Mouse (Mus musculus) T-helper 2 cell (primary cell): ENCODE results near the gene Mreg.
"Not testable (repeated sequence)": the region's sequence is repeated elsewhere in the genome, so short reads cannot be mapped to it uniquely, and the experiment has no call there.

Experiments
- in situ Hi-C: fragments of 300-600 bp; cut with MboI, MseI; formaldehyde crosslinking; loops from one replicate; pipeline ENCODE4 v1.15.1; 2025; ENCODE audit warnings: high pct_unique_total_duplicates

The Mreg gene

DNA sequence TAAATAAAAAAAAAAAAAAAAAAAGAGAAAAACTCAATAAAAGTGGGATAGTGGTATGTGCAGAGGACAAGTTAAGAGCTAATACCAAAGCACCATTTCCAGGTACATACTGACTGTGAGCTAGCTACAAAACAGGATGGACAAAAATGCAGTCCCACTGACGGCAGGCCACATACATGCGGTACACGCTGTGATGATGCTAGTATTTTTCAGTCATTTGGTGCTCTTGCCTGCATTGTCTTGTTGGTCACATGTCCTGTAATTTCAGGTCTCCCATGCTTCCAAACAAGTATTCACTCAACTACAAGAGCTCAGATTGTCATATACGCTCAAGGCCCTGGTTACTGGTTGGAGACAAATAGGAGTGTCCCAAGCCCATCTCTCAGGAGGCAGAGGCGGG is 15.4 kb upstream of the Mreg start:
- in situ Hi-C loops: no loop called here

DNA sequence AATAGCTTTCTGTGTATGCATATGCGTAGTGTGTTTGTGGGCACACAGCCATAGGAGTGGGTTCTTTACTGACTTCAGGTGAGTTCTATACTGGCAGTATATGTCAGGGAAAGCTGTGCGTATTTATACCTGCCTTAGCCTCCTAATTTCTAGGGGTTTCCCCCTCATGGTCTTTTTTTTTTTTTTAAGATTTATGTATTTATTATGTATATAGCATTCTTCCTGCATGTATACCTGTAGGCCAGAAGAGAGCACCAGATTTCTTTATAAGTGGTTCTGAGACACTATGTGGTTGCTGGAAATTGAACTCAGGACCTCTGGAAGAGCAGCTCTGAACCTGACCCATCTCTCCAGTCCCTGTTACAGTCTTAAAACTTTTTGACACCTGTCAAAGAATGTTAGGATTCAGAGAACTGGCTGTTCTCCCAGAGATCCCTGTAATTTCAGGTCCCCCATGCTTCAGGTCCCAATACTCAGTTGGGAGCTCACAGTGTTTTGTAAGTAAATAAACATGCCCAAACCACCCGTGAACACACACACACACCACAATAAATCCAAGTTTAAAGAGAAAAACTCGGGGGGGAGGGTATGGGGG is 14.9 kb upstream of the Mreg start:
- in situ Hi-C loops: no loop called here

DNA sequence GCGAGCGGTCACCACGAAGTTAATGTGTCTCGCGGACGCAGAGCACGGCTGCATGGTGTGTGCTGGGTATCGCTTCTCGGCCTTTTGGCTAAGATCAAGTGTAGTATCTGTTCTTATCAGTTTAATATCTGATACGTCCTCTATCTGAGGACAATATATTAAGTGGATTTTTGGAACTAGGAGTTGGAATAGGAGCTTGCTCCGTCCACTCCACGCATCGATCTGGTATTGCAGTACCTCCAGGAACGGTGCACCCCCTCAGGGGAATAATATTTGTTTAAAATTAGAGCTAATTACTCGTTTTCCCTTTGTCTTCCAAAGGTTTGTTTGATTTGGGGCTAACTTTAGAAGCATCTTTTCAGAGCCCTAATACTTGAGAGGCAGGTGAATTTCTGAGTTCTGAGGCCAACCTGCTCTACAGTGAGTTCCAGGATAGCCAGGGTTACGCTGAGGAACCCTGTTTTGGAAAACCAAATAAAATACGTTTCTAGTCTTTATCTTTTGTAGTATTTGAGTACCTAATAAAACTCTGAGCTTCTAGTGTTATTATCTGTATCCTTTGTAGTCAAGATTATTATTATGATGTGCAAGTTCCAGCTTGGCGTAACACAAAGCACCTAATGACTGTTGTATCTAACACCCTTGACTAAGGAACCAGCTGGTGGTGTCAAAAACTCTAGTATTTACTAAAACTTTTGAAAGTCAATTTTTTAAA is 14.2 kb upstream of the Mreg start:
- in situ Hi-C loops: no loop called here

GRCm38 (mm10) chr1:72225720-72226171 is 13.6 kb upstream of the Mreg start:
- in situ Hi-C loops: not testable (repeated sequence)

DNA sequence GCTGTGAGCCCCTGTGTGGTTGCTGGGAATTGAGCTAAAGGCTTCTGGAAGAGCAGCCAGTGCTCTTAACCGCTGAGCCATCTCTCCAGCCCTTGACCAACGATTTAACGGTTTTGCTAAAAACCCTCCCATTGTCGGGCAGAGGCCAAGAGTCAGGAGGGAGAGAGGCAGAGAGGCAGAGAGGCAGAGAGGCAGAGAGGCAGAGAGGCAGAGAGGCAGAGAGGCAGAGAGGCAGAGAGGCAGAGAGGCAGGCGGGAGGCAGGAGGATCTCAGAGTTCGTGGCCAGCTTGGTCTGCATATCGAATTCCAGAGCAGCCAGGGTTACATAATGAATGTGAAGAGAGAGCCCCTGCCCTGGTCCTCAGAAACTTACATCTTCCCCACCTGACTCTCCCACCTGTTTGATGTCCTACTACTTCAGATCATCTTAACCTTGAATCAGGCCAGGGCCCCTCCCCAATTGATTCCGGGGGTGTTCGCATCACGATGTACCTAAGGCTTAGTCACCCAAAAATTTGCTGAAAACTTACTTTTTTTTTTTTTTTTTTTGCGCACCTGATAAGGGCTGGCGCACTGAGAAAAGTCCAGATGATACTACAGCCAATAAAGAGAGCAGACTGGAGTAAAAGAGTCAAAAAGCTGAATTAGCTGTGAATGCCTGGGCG is 13.1 kb upstream of the Mreg start:
- in situ Hi-C loops: no loop called here

- in situ Hi-C loops: no loop called here
Measured at GRCm38 (mm10) chr1:72220008-72220407, 7.9 kb upstream of the Mreg start.

- in situ Hi-C loops: no loop called here
Measured at GRCm38 (mm10) chr1:72219116-72219515, 7.0 kb upstream of the Mreg start.

- in situ Hi-C loops: no loop called here
Measured at GRCm38 (mm10) chr1:72218626-72219025, 6.5 kb upstream of the Mreg start.

DNA sequence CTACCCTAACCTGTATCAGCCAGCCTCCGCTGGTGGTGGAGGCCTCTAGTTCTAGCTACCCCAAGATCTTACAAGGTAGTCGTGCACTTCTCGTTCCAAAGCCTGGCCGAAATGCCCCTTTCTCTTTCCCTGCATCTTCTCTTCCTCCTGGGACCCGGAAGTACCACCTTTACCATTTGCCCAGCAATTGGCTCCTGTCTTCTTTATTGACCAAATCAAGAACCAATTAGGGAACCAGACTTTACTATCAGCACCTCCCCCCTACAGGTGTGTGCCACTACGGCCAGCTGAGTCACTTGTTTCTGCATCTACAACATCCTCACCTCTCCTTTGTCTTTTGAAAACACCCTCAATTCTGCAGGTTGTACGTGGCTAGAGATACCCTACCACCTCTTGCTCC is 4.7 kb upstream of the Mreg start:
- in situ Hi-C loops: no loop called here

- in situ Hi-C loops: no loop called here
Measured at GRCm38 (mm10) chr1:72215174-72215573, 3.1 kb upstream of the Mreg start.

DNA sequence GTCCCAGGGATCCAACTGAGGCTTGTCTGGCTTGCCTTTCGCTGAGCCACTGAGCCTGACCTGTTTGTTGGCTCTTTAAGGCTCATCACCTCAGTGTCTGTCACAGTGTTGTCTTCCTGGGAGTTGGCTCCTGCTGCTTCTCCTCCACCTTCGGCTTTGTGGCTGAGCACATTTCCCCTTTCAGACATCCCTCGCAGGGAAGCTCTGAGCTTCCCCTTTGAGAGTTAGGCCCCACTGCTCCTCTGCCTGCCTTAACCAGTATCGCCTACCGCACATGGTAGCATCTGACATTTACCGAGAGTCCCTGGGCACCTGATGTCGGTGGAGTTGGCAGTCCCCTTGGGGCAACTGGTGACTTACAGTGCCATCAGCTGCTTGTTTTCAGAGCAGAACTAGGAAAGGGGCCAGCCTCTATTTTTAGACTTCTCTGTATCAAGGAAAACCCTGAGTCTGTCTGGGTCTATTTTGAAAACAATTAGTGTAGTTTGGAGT is 2.4 kb upstream of the Mreg start:
- in situ Hi-C loops: no loop called here

- in situ Hi-C loops: no loop called here
Measured at GRCm38 (mm10) chr1:72213954-72214353, 1.8 kb upstream of the Mreg start.

DNA sequence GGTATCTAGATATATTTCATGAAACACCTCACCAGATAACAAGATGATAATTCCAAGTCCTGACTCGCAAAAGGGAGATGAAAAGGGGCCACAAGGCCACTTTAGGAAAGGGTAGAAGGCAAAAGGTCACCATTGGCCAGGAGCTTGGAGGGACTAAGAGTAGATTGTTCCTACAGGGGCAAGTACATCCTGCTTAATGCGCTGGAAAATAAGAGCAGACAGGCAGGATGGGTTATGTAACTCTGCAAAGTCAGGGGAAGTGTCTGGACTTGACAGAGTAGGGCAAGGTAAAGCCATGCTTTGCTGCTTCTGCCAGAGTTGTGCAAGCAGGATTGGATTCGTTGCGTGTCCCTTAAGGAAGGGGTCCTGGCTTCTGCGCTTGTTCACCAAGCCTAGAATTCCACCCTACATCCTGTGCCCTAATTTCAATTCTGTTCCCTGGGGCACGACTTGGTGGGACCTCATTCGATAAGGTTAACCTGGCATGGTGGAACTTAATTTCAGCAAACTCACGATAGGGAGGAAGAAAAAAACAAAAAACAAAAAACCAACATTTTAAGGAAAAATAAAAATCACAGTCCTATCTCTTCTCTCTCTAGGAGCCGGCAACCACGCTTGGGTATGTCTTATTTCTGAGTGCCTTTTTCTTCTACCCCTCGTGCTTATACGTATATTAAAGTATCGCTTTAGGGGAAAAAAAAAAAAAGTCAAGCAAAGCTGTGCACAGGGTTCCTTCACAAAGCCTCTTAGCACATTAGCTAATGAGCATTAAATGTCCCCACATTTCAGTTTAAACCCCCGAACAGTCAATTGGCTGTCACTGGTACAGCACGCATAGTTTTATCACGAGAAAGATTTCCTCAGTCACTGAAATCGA is 1.1 kb downstream of the Mreg start:
- in situ Hi-C loops: no loop called here

DNA sequence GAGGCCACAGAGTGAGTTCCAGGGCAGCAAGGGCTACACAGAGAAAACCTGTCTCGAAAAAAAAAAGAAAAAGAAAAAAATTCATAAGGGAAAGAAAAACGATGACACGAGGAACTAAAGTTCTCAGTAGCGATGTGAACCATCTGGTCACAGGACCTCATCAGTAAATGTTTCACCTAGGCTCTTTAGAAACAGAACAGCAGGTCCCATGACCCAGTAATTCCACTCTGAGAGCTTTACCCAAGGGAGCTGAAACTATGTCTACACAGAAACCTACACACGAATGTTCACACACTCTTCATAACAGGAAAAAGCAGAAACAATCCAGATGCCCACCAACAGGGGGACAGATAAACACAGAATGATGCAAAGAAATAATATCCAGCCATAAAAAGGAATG is 4.0 kb downstream of the Mreg start:
- in situ Hi-C loops: no loop called here

- in situ Hi-C loops: no loop called here
Measured at GRCm38 (mm10) chr1:72205113-72205512, 7.0 kb downstream of the Mreg start.

DNA sequence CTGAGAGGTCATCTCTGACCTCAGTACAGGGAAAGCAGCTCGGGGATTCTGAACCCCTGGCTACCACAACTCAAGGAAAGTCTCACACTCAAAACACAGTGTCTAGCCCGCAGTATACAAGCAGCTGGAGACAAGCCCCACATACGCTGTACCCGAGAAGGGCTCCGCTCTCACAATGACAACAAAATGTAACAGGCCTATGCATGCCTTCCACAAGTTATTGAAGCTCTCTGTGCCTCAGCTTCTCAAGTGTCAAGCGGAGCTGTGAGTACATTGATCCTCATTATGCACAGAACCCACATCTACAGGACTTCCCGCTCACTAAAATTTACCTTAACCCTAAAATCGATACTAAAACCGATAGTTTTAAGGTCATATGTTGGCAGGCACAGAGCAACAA is 8.9 kb downstream of the Mreg start:
- in situ Hi-C loops: no loop called here

GRCm38 (mm10) chr1:72202705-72203104 is 9.4 kb downstream of the Mreg start:
- in situ Hi-C loops: no loop called here

GRCm38 (mm10) chr1:72202068-72202467 is 10.0 kb downstream of the Mreg start:
- in situ Hi-C loops: no loop called here

DNA sequence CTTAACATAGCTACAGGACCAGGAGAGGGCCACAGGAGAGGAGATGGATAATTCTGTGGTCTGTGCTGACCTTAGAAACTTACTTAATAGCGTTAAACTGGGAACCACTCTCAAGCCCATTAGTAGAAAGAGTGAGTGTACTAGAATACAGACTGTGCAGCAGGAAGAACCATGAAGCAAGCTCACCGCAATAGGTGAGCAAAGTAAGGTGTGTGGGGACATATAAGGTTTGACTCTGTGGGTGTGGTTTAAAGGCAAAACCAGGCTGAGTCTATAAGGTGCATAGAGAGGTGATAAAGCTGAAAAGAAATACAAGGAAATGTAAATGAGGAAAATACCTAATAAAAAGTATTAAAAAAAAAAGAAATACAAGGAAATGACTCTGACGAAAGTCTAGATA is 11.0 kb downstream of the Mreg start:
- in situ Hi-C loops: no loop called here

DNA sequence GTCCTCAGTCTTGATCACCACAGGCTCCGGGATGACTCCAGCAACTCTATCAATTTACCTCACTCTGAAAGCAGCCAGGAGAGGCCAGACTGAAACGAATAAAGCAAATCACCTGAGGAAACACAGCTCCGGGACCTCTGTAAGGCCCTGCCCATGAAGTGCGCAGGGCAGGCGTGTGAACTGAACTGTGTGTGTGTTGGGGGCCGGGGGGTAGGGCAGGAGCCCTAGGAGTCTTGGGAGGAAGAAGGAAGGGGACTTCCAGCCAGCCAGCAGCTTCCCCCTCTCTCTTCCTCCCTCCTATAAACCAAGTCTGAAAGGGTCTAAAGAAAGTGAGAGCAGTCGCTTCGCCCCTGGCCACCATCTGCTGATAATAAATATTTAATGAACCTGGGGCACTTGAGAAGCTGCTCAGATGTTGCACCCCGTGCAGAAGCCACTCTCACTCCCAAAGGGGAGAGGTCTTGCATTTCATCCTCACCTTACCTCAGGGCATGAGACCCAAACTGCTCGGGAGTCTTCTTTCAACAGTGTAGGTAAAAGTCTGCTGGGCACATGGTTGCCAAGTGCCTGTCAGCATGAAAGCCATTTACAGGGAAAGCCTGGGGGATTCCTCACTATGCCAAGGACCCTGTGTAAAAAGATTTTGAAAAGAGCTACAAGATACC is 13.8 kb downstream of the Mreg start:
- in situ Hi-C loops: no loop called here

DNA sequence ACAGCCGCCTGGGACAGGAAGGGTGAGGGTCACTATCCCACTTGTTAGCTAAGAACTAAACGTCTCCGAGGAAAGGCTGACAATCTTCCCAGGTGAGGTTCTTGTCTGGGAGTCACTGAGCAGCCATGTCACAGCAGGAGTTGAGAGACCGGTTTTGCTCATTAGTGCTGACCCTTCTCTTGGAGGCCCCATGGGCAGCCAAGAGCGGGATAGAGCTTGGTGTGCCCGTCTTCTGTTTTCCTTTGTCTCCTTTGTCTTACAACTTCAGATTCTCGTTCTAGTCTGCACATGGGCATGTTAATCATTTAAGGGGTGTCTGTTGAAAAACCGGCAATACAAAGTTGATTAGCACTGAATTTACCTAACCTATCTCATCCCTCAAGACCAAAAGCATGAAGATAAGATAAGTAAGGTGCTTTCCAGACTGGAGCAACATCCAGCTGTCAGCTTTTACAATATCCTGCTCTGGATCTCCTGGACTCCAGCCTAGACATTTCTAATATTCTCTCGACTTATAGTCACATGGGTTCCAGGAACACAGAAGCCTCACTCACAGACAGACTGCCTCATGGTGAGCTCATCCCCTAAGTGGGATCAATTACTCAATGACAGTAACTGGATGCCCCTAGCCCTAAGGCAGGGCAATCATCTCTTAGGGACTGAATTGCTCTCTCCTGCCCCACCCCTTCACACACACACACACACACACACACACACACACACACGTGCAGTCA is 15.3 kb downstream of the Mreg start:
- in situ Hi-C loops: no loop called here
